Mouse (Mus musculus) lung, adult 18-20 months (tissue): ENCODE data around the gene Fgf7.

Experiments used
- DNase-seq, 2 experiments: peaks; one replicate each; pipeline ENCODE4 v3.0.0; 2022; ENCODE audit warnings: mixed read lengths in 2 of 2

Gene Fgf7

GRCm38 (mm10) chr2:126061037-126061773 lies 26.7 kb downstream of the Fgf7 start:
- no peak for DNase-seq

GRCm38 (mm10) chr2:126062876-126063275 lies 28.4 kb downstream of the Fgf7 start:
- DNase-seq: no peak

GRCm38 (mm10) chr2:126064814-126065213 lies 30.4 kb downstream of the Fgf7 start:
- no peak for DNase-seq

GRCm38 (mm10) chr2:126065303-126065856 lies 30.9 kb downstream of the Fgf7 start:
- DNase-seq: no peak

- no peak for DNase-seq
Measured at GRCm38 (mm10) chr2:126069740-126070139, 35.3 kb downstream of the Fgf7 start.

- DNase-seq: no peak
Measured at GRCm38 (mm10) chr2:126073744-126074143, 39.3 kb downstream of the Fgf7 start.

GRCm38 (mm10) chr2:126076506-126076905 lies 42.0 kb downstream of the Fgf7 start:
- DNase-seq: no peak

GRCm38 (mm10) chr2:126079086-126079485 lies 44.6 kb downstream of the Fgf7 start:
- DNase-seq: no peak

- DNase-seq: no peak
Measured at GRCm38 (mm10) chr2:126084326-126084725, 49.9 kb downstream of the Fgf7 start.

GRCm38 (mm10) chr2:126086187-126086586 lies 51.7 kb downstream of the Fgf7 start:
- DNase-seq: no peak

- DNase-seq: no peak
Measured at GRCm38 (mm10) chr2:126090432-126090831, 56.0 kb downstream of the Fgf7 start.

- no peak for DNase-seq
Measured at GRCm38 (mm10) chr2:126094616-126095015, 60.2 kb downstream of the Fgf7 start.
